Mouse (Mus musculus): ENCODE data around the gene Atp6v1e2.

Atp6v1e2 gene

GRCm38 (mm10) chr17:86947840-86948796 lies at the start of gene Atp6v1e2:
Gene Atp6v1e2 (minus strand): TSS chr17:86947897.
- peak; percentile 28 for DNase-seq

GRCm38 (mm10) chr17:86997323-86997722 lies 49.6 kb upstream of the Atp6v1e2 start:
- DNase-seq = no peak

GRCm38 (mm10) chr17:86991306-86991705 lies 43.6 kb upstream of the Atp6v1e2 start:
- no peak for DNase-seq

- no peak for DNase-seq
Observed at GRCm38 (mm10) chr17:86988601-86989184, 41.0 kb upstream of the Atp6v1e2 start.

- DNase-seq = no peak
Observed at GRCm38 (mm10) chr17:86988161-86988560, 40.5 kb upstream of the Atp6v1e2 start.

- DNase-seq = peak; percentile 32
Observed at GRCm38 (mm10) chr17:86986449-86987138, 38.9 kb upstream of the Atp6v1e2 start.

- peak; percentile 18 for DNase-seq
Observed at GRCm38 (mm10) chr17:86982497-86982896, 34.8 kb upstream of the Atp6v1e2 start.

GRCm38 (mm10) chr17:86981701-86982100 lies 34.0 kb upstream of the Atp6v1e2 start:
- no peak for DNase-seq

GRCm38 (mm10) chr17:86981205-86981604 lies 33.5 kb upstream of the Atp6v1e2 start:
- DNase-seq = no peak

- no peak for DNase-seq
Observed at GRCm38 (mm10) chr17:86978496-86978895, 30.8 kb upstream of the Atp6v1e2 start.

- DNase-seq = no peak
Observed at GRCm38 (mm10) chr17:86976387-86976786, 28.7 kb upstream of the Atp6v1e2 start.

GRCm38 (mm10) chr17:86973097-86973496 lies 25.4 kb upstream of the Atp6v1e2 start:
- DNase-seq = no peak

GRCm38 (mm10) chr17:86971860-86972259 lies 24.2 kb upstream of the Atp6v1e2 start:
- DNase-seq = no peak

GRCm38 (mm10) chr17:86971036-86971435 lies 23.3 kb upstream of the Atp6v1e2 start:
- DNase-seq = no peak

GRCm38 (mm10) chr17:86970026-86970750 lies 22.5 kb upstream of the Atp6v1e2 start:
- DNase-seq = no peak

- DNase-seq = no peak
Observed at GRCm38 (mm10) chr17:86969582-86969981, 21.9 kb upstream of the Atp6v1e2 start.

GRCm38 (mm10) chr17:86968581-86968980 lies 20.9 kb upstream of the Atp6v1e2 start:
- no peak for DNase-seq

GRCm38 (mm10) chr17:86967536-86968525 lies 20.1 kb upstream of the Atp6v1e2 start:
- DNase-seq = no peak

GRCm38 (mm10) chr17:86967048-86967447 lies 19.4 kb upstream of the Atp6v1e2 start:
- no peak for DNase-seq

- DNase-seq = no peak
Observed at GRCm38 (mm10) chr17:86966040-86966439, 18.3 kb upstream of the Atp6v1e2 start.

- DNase-seq = no peak
Observed at GRCm38 (mm10) chr17:86965121-86965520, 17.4 kb upstream of the Atp6v1e2 start.

Data from kidney, adult 18-20 months (tissue).